Mouse (Mus musculus) megakaryocyte, embryonic 14.5 days (primary cell): ENCODE results near the gene Ccl2. TPM values are rescaled to one million over a fixed set of nuclear protein-coding genes. Genes with fewer than 3 reads are reported as not detected.

Experiments
- H3K27me3 ChIP-seq: replicated peaks from 2 replicates; pipeline ENCODE3; 2012; ENCODE audit warnings: inconsistent platforms
- H3K36me3 ChIP-seq: replicated peaks from 2 replicates; pipeline ENCODE3; 2012; ENCODE audit warnings: low read length, inconsistent platforms, mixed read lengths
- H3K4me1 ChIP-seq: 2 replicates; pipeline ENCODE4 v1.6.1; 2012; ENCODE audit warnings: inconsistent platforms
- H3K4me3 ChIP-seq: replicated peaks from 2 replicates; pipeline ENCODE3; 2012; ENCODE audit warnings: moderate library complexity, mild to moderate bottlenecking, inconsistent platforms
- H3K9me3 ChIP-seq: 2 replicates; pipeline ENCODE4 v1.6.1; 2012; ENCODE audit warnings: inconsistent platforms
- FLI1 ChIP-seq: IDR thresholded peaks from 2 replicates; pipeline ENCODE4 v1.6.1; 2012; ENCODE audit warnings: low read length, inconsistent platforms, mixed read lengths
- GATA1 ChIP-seq: IDR thresholded peaks from 3 replicates; pipeline ENCODE4 v1.6.1; 2012; ENCODE audit warnings: mixed read lengths, low read length, inconsistent platforms, borderline replicate concordance
- polyA plus RNA-seq: library from polyadenylated mRNA; stranded (reverse); fragments of >175 nt; gene quantifications from 2 replicates; pipeline ENCODE4 v1.2.3, GENCODE M21; 2012; ENCODE audit warnings: low replicate concordance; ENCODE audit not compliant: insufficient read depth

The Ccl2 gene
- polyA plus RNA-seq, 1 experiment: 2.4 TPM

DNA sequence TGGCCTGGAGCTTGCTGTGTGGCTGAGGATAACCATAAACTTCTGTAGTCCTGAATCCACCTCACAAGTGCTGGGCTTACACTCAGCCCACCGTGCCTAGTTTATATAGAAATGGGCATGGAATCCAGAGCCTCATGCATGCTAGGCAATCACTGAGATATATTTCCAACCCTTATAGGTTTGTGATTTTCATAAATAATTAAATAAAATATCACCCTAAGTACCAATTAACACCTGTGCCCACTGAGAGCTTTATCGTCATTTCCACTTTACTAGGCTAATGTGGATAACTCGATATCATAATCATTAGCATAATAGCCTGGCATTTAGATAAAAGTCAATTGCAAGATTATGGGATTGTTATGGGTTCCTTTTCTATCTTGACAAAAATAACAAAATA is 49.0 kb downstream of the Ccl2 start:
- H3K4me3 ChIP-seq: no peak overlapping the region
- TF ChIP-seq FLI1 (no peak), GATA1 (no peak)
- H3K27me3 ChIP-seq: no peaks in the 10 kb centered on the region
- no peaks in the 10 kb centered on the region for H3K36me3 ChIP-seq
- no peaks in the 10 kb centered on the region for H3K9me3 ChIP-seq
- H3K4me1 ChIP-seq: no peaks in the 10 kb centered on the region

Other genes starting within 250 kb of the Ccl2 start
- not detected in 2 replicates for gene 5530401A14Rik, start 174.9 kb upstream of the Ccl2 start, polyA plus RNA-seq
- 0.04 TPM in 1 of 2 replicates, not detected in the other for gene Asic2, start 67.1 kb upstream of the Ccl2 start, polyA plus RNA-seq
- not detected in 2 replicates for gene Gm17268, start 3.0 kb downstream of the Ccl2 start, polyA plus RNA-seq
- gene Ccl7, start 10.1 kb downstream of the Ccl2 start, polyA plus RNA-seq: not detected in 2 replicates
- not detected in 2 replicates for gene Ccl11, start 22.3 kb downstream of the Ccl2 start, polyA plus RNA-seq
- not detected in 2 replicates for gene Ccl12, start 66.3 kb downstream of the Ccl2 start, polyA plus RNA-seq
- not detected in 2 replicates for gene Ccl8, start 79.6 kb downstream of the Ccl2 start, polyA plus RNA-seq